Mouse (Mus musculus) kidney, adult 18-20 months (tissue): ENCODE measurements around the gene Ifitm6.
"Not testable (repeated sequence)": the region's sequence is repeated elsewhere in the genome, so short reads cannot be mapped to it uniquely, and the experiment has no call there.

Experiments used
- DNase-seq: peaks from one replicate; pipeline ENCODE4 v3.0.0; 2021

Ifitm6 gene

GRCm38 (mm10) chr7:141017824-141018223 is at the start of gene Ifitm6:
Ifitm6 (minus strand) TSS chr7:141017924.
- not testable (repeated sequence) for DNase-seq

GRCm38 (mm10) chr7:141064576-141064975 is 46.9 kb upstream of the Ifitm6 start:
- no peak for DNase-seq

- no peak for DNase-seq
These were observed 46.5 kb upstream of the Ifitm6 start for GRCm38 (mm10) chr7:141064175-141064574.

- DNase-seq = no peak
These were observed 45.6 kb upstream of the Ifitm6 start for GRCm38 (mm10) chr7:141063353-141063752.

GRCm38 (mm10) chr7:141062525-141062924 is 44.8 kb upstream of the Ifitm6 start:
- DNase-seq = no peak

GRCm38 (mm10) chr7:141061269-141061692 is 43.6 kb upstream of the Ifitm6 start:
- DNase-seq = no peak

GRCm38 (mm10) chr7:141060426-141061242 is 42.9 kb upstream of the Ifitm6 start, which contains the start of gene B4galnt4:
B4galnt4 (plus strand) TSS chr7:141061104.
- DNase-seq = peak; percentile 62

- no peak for DNase-seq
These were observed 42.2 kb upstream of the Ifitm6 start for GRCm38 (mm10) chr7:141059929-141060328.

- DNase-seq = no peak
These were observed 41.0 kb upstream of the Ifitm6 start for GRCm38 (mm10) chr7:141058601-141059341.

GRCm38 (mm10) chr7:141057541-141057940 is 39.8 kb upstream of the Ifitm6 start:
- no peak for DNase-seq

GRCm38 (mm10) chr7:141056976-141057375 is 39.3 kb upstream of the Ifitm6 start:
- DNase-seq = no peak

- no peak for DNase-seq
These were observed 38.1 kb upstream of the Ifitm6 start for GRCm38 (mm10) chr7:141055785-141056184.

- no peak for DNase-seq
These were observed 34.7 kb upstream of the Ifitm6 start for GRCm38 (mm10) chr7:141052421-141052820.

GRCm38 (mm10) chr7:141052016-141052415 is 34.3 kb upstream of the Ifitm6 start:
- DNase-seq = peak; percentile 12

GRCm38 (mm10) chr7:141051060-141051685 is 33.4 kb upstream of the Ifitm6 start:
- no peak for DNase-seq

GRCm38 (mm10) chr7:141049326-141049725 is 31.6 kb upstream of the Ifitm6 start:
- DNase-seq = no peak

- peak; percentile 93 for DNase-seq
These were observed 30.8 kb upstream of the Ifitm6 start for GRCm38 (mm10) chr7:141048226-141049218.

GRCm38 (mm10) chr7:141047581-141048225 is 30.0 kb upstream of the Ifitm6 start:
- DNase-seq = peak; percentile 73

- DNase-seq = peak; percentile 42
These were observed 29.3 kb upstream of the Ifitm6 start for GRCm38 (mm10) chr7:141046931-141047580.

- DNase-seq = no peak
These were observed 24.8 kb upstream of the Ifitm6 start for GRCm38 (mm10) chr7:141042539-141042938.

- peak; percentile 69 for DNase-seq
These were observed 23.9 kb upstream of the Ifitm6 start for GRCm38 (mm10) chr7:141041661-141042060.
